Mouse (Mus musculus) kidney, adult 18-20 months (tissue): ENCODE data around the gene Zfp3.

Experiments
- DNase-seq: peaks from one replicate; pipeline ENCODE4 v3.0.0; 2021

Zfp3 gene

DNA sequence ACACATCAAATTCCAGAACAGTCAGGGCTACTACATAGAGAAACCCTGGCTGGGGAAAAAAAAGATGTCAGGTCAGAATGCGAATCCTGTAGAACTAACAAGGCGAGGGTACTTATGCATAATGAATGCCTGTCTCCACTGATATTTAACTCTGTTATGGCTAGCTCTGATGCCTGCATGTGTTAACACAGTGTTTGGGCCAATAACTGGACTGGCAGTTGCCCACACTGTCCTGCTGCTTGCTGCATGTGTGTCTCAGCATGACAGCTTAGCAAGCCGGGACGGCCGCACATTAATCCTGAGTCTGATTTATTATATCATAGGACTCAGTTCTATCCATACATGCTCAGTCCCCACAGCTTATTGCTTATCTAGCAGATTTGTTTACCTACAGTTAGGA is 47.0 kb downstream of the Zfp3 start:
- no peak for DNase-seq

DNA sequence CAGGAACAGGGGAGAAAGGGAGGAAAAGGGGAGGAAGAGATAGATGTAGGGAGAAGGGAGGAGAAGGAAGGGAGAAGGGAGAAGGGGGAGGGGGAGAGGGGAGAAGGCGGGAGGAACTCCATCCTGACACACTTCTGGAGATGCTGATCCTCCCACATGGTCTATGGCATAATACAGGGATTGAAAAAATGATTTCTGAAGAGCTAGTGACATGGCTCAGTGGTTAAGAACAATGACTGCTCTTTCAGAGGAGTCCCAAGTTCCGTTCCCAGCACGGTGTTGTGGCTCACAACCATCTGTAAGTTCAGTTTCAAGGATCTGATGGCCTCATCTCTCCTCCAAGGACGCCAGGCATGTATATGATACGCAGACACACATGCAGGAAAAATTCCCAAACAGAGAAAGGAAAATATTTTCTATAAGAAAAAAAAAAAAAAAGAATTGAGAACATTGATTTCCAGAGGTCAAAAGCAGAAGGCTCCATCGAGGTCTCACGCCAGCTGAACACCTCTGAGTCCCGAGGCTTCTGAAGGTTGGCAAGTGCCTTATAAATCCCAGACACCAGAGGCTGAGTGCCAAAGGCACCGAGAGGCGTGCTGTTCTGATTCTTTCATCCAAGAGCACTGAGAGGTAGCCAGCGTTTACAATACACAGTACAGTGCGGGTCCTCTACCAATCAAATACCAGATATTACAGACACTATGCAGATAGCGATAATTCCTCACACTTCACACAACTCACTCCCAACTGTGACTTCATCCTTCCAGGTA is 47.6 kb downstream of the Zfp3 start:
- no peak for DNase-seq

DNA sequence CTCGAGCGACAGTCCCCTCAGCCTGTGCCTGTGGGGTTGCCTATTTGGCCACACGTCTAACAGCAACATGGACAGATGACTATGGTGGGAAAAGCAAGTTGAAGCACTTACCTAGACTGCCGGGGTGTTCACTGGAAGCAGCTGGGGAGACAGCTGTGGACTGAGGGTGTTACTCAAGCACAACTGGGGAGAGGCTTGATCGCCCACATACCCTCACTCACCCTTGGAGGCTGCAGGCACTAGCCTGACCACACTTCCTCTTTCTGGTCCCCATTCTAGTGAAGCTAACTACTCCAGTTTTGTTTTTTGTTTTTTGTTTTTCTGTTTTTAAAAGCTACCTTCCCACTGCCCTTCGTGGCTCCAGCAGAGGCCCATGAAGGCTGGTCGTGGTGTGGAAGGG is 48.4 kb downstream of the Zfp3 start, which contains the start of gene Scimp:
TSS of gene Scimp (minus strand) at position 222 of the 400 bp plus-strand sequence.
- no peak for DNase-seq

DNA sequence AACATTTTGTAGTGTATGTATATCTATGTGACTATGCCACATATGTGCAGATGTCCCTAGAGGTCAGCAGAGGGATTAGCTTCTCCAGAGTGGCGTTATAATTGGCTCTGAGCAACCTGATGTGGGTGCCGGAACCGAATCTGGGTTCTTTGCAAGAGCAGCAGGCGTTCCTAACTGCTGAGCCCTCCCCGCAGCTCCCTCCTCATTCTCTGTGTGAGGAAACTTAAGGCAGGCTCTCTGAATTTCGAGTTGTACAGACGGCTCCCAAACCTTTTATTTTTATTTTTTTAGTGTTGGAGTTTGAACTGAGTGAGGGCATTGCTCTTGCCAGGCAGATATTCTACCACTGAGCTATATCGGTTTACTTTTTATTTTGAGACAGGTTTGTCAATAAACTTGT is 51.1 kb downstream of the Zfp3 start:
- no peak for DNase-seq

DNA sequence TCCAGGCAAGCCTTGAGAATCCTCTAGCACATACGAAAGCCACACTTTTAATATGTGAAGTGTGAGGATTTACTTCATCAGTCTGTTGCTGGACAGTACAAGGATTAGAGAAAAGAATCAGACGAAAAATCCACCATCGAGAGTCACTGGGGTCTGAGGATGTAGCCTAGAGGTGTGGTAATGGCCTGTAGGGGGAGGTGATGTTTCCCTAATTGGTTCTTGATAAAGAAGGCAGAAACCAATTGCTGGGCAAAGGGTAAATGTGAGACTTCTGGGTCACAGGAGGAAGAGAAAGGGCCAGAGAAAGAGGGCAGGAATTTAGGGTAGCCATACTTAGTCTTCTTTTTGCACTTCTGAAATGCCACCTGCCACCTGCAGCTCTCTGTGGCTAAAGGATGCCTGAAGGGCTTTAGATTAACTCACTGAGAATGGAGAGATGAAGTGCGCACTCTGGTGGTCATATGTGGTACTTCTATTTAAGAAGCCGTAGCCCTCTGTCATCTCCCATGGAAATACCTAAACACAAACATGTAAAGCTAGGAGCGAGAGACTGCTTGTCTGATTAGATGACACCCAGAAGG is 51.6 kb downstream of the Zfp3 start:
- DNase-seq: peak; percentile 63

DNA sequence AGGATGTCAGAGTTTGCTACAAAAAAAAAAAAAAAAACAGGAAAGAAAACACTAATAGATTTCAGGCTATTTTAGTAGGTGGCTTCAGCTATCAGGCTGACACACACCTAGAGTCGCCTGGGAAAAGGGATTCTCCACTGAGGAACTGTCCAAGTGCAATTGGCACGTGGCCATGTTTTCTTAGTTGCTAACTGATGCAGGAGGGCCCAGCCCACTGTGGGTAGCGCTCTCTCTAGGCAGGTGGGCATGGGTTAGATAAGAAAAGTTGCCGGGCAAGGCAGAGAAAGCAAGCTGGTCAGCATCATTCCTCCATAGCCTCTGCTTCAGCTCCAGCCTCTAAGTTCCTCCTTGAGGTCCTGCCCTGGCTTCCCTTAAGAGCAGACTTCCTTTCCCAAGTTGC is 52.8 kb downstream of the Zfp3 start:
- no peak for DNase-seq

DNA sequence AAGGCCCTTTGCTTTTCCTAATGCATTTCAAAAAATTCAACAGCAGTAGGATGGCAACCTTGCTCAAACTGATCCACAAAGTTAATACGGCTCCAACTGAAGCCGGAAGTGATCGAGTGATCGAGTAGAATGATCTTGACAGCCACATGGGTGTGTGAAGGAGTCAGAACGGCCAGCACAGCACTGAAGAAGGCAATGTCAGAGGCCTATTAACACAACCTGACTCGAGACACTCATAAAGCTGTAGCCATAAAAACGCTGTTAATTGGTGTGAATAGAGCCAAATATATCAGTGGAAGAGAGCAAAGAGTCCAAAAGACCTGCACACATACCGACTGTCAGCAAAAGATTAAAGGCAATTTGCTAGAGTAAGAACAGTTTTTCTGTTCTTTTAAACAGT is 56.1 kb downstream of the Zfp3 start:
- DNase-seq: no peak

DNA sequence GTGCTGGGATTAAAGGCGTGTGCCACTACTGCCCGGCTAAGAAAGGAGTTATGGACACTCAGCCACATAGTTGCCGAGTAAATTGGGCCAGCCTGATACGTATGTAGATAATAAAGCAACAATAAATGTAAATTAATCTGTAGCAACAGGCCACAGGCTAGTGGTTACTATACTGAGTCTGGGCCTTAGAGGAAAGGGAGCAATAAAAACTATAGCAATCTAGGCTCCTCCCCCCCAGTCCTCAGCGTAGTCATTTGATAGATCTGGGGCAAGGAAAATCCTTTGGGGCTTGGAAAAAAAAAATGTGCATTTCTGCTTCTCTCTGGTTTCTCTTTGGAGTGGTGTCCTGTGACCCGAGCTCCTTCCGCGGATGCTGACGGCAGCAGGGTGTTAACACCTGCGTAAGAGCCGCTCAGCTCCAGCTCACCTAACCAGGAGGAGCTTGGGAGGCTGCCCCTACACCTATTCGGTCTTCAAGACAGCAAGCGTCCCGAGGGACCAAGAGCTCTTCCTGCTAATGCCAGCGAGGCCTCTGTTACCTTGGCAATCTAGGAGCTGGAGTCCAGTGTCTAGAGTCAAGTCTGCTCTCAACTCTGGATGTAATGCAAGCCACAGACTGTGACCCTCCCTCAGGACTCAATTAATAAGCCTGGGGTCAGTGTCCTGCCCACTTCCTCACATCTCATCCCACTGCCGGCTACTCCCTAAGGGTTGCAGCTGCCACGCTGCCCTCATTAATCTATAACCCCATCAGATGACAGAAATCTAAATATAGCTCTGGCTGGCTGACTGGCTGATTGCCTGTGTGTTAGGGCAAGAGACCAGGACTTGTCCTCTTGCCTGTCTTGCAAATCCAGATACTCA is 58.0 kb downstream of the Zfp3 start:
- DNase-seq: peak; percentile 71
